Mouse (Mus musculus): Measurements from ENCODE around the gene Trhr2. TPM values are rescaled to one million over a fixed set of nuclear protein-coding genes. Genes with fewer than 3 reads are reported as not detected.
A peak's percentile ranks its signal among the peaks of the same experiment; 100 is the strongest.

Gene Trhr2
- polyA plus RNA-seq, 1 experiment: 0.07 TPM

DNA sequence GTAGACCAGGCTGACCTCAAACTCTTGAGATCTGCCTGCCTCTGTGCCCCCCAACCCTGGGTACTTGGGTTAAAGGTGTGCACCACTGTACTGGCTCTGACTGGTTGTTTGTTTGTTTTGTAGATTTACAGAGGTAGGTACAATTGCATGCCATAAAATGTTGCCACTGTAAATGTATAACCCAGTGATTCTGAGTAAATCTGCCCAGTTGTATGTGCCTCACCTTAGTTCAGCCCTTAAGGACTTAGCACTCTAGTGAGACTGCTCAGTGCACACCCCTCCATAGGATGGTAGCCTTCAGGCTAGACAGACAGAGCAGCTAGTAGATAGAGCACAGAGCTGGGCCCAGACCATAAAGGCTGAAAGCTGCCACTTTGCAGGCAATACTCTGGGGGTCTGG lies 33.2 kb upstream of the Trhr2 start:
- H3K27me3 ChIP-seq (ENCODE audit: control insufficient read depth, insufficient read depth, insufficient read length): no peaks in the 10 kb centered on the region
- H3ac ChIP-seq (ENCODE audit: control insufficient read depth, insufficient read length, low read depth): no peak overlapping the region
- H3K36me3 ChIP-seq (ENCODE audit: control insufficient read depth, insufficient read depth): peaks cover 85% of the 10 kb centered on the region
- no peak for TF ChIP-seq FOSL1 (IDR thresholded peaks at IDR 0.05; ENCODE audit: insufficient read depth, low read length, poor library complexity, severe bottlenecking)
- no peak for TF ChIP-seq CTCF (IDR thresholded peaks at IDR 0.05; ENCODE audit: control insufficient read depth, insufficient read depth, insufficient read length)
- no peak for TF ChIP-seq USF1 (IDR thresholded peaks at IDR 0.05; ENCODE audit: low read depth)
- TF ChIP-seq CEBPB (IDR thresholded peaks at IDR 0.05; ENCODE audit: low read depth): no peak
- no peak for TF ChIP-seq MAX (IDR thresholded peaks at IDR 0.05)
- no peak for TF ChIP-seq MYOG (IDR thresholded peaks at IDR 0.05; ENCODE audit: control insufficient read depth, extremely low read depth, insufficient read length)
- no peak for TF ChIP-seq MYOD1 (IDR thresholded peaks at IDR 0.05; ENCODE audit: control insufficient read depth, insufficient read length, low read depth)
- peaks cover 10% of the 10 kb centered on the region for H3K79me2 ChIP-seq (ENCODE audit: control insufficient read depth, insufficient read depth)
- H3K79me3 ChIP-seq (ENCODE audit: low read depth): no peaks in the 10 kb centered on the region
- H3K4me3 ChIP-seq (ENCODE audit: insufficient read depth, poor library complexity, severe bottlenecking): no peak overlapping the region

DNA sequence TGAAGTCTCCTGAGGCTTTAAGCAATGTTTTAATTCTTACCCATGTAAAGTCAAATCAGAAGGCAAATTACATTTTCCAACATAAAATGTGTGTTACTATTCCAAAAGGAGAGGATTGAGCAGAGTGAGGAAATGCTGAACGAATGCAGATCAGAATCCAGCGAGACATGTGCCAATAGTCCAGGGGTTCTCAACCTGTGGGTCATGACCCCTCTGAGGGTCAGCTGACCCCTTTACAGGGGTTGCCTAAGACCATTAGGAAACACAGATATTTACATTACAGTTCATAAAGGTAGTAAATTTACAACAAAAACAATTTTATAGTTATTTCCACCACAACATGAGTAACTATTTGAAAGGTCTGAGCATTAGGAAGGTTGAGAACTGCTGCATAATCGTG lies 30.2 kb upstream of the Trhr2 start:
- H3K79me3 ChIP-seq (ENCODE audit: low read depth): peaks cover 4% of the 10 kb centered on the region
- no peak for TF ChIP-seq CEBPB (IDR thresholded peaks at IDR 0.05; ENCODE audit: low read depth)
- TF ChIP-seq MYOD1 (IDR thresholded peaks at IDR 0.05; ENCODE audit: control insufficient read depth, insufficient read length, low read depth): no peak
- TF ChIP-seq MYOG (IDR thresholded peaks at IDR 0.05; ENCODE audit: control insufficient read depth, extremely low read depth, insufficient read length): no peak
- TF ChIP-seq USF1 (IDR thresholded peaks at IDR 0.05; ENCODE audit: low read depth): no peak
- TF ChIP-seq MAX (IDR thresholded peaks at IDR 0.05): no peak
- no peak for TF ChIP-seq FOSL1 (IDR thresholded peaks at IDR 0.05; ENCODE audit: insufficient read depth, low read length, poor library complexity, severe bottlenecking)
- no peak for TF ChIP-seq CTCF (IDR thresholded peaks at IDR 0.05; ENCODE audit: control insufficient read depth, insufficient read depth, insufficient read length)
- peaks cover 21% of the 10 kb centered on the region for H3K79me2 ChIP-seq (ENCODE audit: control insufficient read depth, insufficient read depth)
- peaks cover 88% of the 10 kb centered on the region for H3K36me3 ChIP-seq (ENCODE audit: control insufficient read depth, insufficient read depth)
- no peak overlapping the region for H3K4me3 ChIP-seq (ENCODE audit: insufficient read depth, poor library complexity, severe bottlenecking)
- no peaks in the 10 kb centered on the region for H3K27me3 ChIP-seq (ENCODE audit: control insufficient read depth, insufficient read depth, insufficient read length)
- H3ac ChIP-seq (ENCODE audit: control insufficient read depth, insufficient read length, low read depth): no peak overlapping the region

DNA sequence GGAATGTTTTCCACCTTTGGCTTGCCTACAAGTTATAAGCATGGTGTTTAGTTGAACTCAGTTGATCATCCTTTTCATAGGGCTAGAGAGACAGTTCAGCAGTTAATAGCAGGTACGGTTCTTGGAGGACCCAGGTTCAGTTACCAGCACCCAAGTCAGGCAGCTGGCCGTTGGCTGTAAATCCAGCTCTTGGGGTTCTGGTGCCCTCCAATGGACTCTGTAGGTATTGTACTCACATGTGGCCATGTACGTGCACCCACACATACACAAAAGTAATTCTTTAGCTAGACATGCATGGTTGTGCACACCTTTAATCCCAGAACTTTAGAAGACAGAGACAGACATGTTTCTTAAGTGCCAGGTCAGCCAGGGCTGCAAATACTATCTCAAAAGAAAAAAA lies 28.8 kb upstream of the Trhr2 start:
- H3K4me3 ChIP-seq (ENCODE audit: insufficient read depth, poor library complexity, severe bottlenecking): no peak overlapping the region
- TF ChIP-seq USF1 (IDR thresholded peaks at IDR 0.05; ENCODE audit: low read depth) (no peak), CEBPB (IDR thresholded peaks at IDR 0.05; ENCODE audit: low read depth) (no peak), MYOG (IDR thresholded peaks at IDR 0.05; ENCODE audit: control insufficient read depth, extremely low read depth, insufficient read length) (no peak), CTCF (IDR thresholded peaks at IDR 0.05; ENCODE audit: control insufficient read depth, insufficient read depth, insufficient read length) (no peak), MAX (IDR thresholded peaks at IDR 0.05) (no peak)
- H3K27me3 ChIP-seq (ENCODE audit: control insufficient read depth, insufficient read depth, insufficient read length): no peaks in the 10 kb centered on the region
- no peak overlapping the region for H3ac ChIP-seq (ENCODE audit: control insufficient read depth, insufficient read length, low read depth)
- peaks cover 12% of the 10 kb centered on the region for H3K79me3 ChIP-seq (ENCODE audit: low read depth)
- peaks cover 87% of the 10 kb centered on the region for H3K36me3 ChIP-seq (ENCODE audit: control insufficient read depth, insufficient read depth)
- peaks cover 26% of the 10 kb centered on the region for H3K79me2 ChIP-seq (ENCODE audit: control insufficient read depth, insufficient read depth)

DNA sequence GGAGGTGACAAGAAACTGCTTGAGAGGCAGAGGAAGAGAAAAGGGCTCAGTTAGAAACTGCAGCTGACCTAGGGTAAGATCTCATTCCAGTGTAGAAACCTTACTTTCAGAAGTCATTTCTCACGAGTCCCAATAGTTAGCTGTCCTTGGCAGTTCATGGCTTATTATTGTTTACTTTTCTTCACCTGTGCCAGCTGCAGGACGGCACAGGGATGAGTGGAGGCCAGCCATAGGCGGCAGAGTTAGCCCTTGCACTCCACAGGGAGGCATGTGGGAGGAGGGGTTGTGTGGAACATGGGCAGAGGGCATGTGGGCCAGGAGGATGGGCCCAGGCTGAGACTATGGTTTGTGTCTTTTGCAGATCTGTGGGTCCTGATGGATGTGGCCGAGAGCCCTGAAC lies 22.5 kb upstream of the Trhr2 start:
- H3ac ChIP-seq (ENCODE audit: control insufficient read depth, insufficient read length, low read depth): no peak overlapping the region
- H3K27me3 ChIP-seq (ENCODE audit: control insufficient read depth, insufficient read depth, insufficient read length): no peaks in the 10 kb centered on the region
- H3K79me3 ChIP-seq (ENCODE audit: low read depth): peaks cover 60% of the 10 kb centered on the region
- no peak for TF ChIP-seq MYOD1 (IDR thresholded peaks at IDR 0.05; ENCODE audit: control insufficient read depth, insufficient read length, low read depth)
- TF ChIP-seq FOSL1 (IDR thresholded peaks at IDR 0.05; ENCODE audit: insufficient read depth, low read length, poor library complexity, severe bottlenecking): no peak
- no peak for TF ChIP-seq MYOG (IDR thresholded peaks at IDR 0.05; ENCODE audit: control insufficient read depth, extremely low read depth, insufficient read length)
- no peak for TF ChIP-seq CTCF (IDR thresholded peaks at IDR 0.05; ENCODE audit: control insufficient read depth, insufficient read depth, insufficient read length)
- no peak for TF ChIP-seq CEBPB (IDR thresholded peaks at IDR 0.05; ENCODE audit: low read depth)
- no peak for TF ChIP-seq MAX (IDR thresholded peaks at IDR 0.05)
- TF ChIP-seq USF1 (IDR thresholded peaks at IDR 0.05; ENCODE audit: low read depth): no peak
- peaks cover 88% of the 10 kb centered on the region for H3K79me2 ChIP-seq (ENCODE audit: control insufficient read depth, insufficient read depth)
- peaks cover 86% of the 10 kb centered on the region for H3K36me3 ChIP-seq (ENCODE audit: control insufficient read depth, insufficient read depth)
- no peak overlapping the region for H3K4me3 ChIP-seq (ENCODE audit: insufficient read depth, poor library complexity, severe bottlenecking)

DNA sequence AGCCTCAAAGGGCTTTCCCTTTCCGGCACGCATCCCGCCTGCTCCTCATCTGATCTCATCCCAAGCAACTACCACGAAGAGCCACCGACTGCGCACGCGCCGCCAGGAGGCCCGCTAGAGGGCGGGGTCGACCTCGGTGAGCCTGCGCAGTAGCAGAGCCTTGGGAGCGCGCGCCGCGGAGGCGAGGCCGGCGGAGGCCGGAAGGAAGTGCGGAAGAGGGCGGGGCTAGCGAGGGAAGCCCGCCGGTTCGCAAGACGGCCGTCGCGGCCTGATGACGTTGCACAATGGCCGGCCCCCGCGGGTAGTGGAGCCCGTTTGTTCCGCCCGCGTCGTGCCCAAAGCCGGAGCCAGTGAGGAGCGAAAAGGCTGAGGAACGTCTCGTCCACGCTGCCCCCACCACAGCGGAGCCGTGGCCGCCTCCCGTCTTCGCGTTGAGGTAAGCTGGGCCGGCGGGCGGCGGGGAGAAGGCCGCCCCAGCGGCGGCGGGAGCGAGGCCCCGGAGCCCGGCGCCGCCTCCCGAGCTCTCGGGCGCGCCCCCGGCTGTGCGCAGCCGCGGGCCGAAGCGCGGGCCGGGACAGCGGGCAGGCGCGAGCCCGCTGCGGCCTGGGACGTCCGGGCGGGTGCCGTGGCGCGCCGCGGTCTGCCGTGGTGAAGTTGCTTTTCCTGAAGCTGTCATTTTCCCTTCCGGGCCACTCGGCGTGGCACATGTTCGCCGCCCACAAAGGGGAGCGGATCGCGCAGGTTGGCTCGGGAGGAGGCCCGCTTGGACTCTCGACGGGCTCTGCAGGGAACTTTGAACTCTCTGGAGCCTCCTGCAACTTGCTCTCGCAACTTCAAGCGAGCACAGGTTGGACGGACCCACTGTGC lies 16.1 kb upstream of the Trhr2 start, which contains the start of gene Zc3h18:
Zc3h18 (plus strand) TSS at position 245 of the 867 bp plus-strand sequence.
- H3K79me2 ChIP-seq (ENCODE audit: control insufficient read depth, insufficient read depth): peaks cover 51% of the 10 kb centered on the region
- H3ac ChIP-seq (ENCODE audit: control insufficient read depth, insufficient read length, low read depth): peak within 1 kb of the TSS; percentile 93
- TF ChIP-seq MYOG (IDR thresholded peaks at IDR 0.05; ENCODE audit: control insufficient read depth, extremely low read depth, insufficient read length) (no peak), MAX (IDR thresholded peaks at IDR 0.05) (peak; percentile 88)
- peak within 1 kb of the TSS; percentile 76 for H3K4me3 ChIP-seq (ENCODE audit: insufficient read depth, poor library complexity, severe bottlenecking)
- no peaks in the 10 kb centered on the region for H3K27me3 ChIP-seq (ENCODE audit: control insufficient read depth, insufficient read depth, insufficient read length)
- H3K79me3 ChIP-seq (ENCODE audit: low read depth): peaks cover 46% of the 10 kb centered on the region
- H3K36me3 ChIP-seq (ENCODE audit: control insufficient read depth, insufficient read depth): peaks cover 35% of the 10 kb centered on the region
